Comparison of ENCODE assay signal across 13 mouse cellular contexts in the genomic region with DNA sequence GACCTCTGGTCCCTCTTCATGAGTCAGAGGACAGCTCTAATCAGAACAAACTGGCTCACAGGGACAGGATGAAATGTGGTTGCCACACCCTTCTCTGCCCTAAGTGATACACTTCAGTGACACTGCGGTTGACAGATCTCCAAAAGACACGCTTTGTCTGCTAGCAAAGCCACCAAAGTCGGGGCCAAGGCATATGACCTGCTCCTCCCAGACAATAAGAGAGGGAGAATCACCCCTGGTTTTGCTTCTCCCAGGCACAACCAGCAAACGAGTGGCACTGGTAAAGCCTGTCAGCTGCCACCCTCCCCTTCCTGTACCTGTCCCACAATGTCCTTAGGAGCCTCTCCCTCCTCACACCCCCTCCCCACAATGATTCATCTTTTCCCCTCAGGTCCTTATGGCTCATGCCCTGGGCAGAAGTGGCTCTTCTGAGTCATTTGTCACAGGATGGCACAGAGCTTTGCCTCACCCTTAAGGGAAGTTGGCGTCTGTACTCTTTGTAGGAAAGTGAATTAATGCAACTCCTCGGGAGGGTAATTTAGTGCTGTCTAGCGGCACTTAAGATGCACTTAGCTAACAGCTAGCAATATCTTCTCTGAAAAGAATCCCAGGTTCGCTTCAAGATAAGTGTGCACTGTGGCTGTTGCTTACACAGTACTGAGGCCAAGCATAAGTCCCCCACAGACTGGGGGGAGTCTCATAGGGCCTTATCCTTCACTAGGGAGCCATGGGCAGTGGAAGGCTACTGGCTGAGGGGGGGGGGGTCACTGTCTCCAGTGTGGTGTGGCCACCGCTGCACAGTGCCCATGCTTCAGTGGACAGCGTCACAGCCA. TPM values are rescaled to one million over a fixed set of nuclear protein-coding genes. Genes with fewer than 3 reads are reported as not detected.
A peak's percentile ranks its signal among the peaks of the same experiment; 100 is the strongest.
DNase-seq lines count a peak whose midpoint lies in the region; ATAC-seq and TF ChIP-seq lines count a peak whose summit lies in the region.
"Had no signal": no experiment of that assay in that cellular context is flagged by ENCODE, and none has a peak within 500 bp of the region (broad histone marks: within the 10 kb centered on the region; RNA-seq: fewer than 3 reads in every experiment).

No protein-coding gene starts in this region.

- no peaks in the 10 kb centered on the region for H3K9me3 ChIP-seq in forebrain, embryonic 16.5 days (ENCODE audit: control insufficient read depth, low read length)
- no peaks in the 10 kb centered on the region for H3K9me3 ChIP-seq in forebrain, embryonic 12.5 days
- H3K9me3 ChIP-seq in liver, embryonic 13.5 days (replicated peaks) = no peaks in the 10 kb centered on the region
- H3K9me3 ChIP-seq: lung, embryonic 15.5 days had no signal

- H3K4me2 ChIP-seq in forebrain, embryonic 16.5 days (ENCODE audit: low read length) = no peak overlapping the region
- H3K4me2 ChIP-seq in forebrain, embryonic 12.5 days = no peak overlapping the region
- H3K4me2 ChIP-seq in liver, embryonic 13.5 days = peak overlapping the region; percentile 51
- H3K4me2 ChIP-seq: lung, embryonic 15.5 days had no signal

- WGBS in forebrain, embryonic 16.5 days = 76% methylated on average over 10 of the region's 10 CpGs
- whole genome bisulfite sequencing in forebrain, embryonic 12.5 days = 79% methylated on average over 10 of the region's 10 CpGs
- 26% methylated on average over 10 of the region's 10 CpGs for WGBS in bone marrow, adult 2 months
- 25% methylated on average over 10 of the region's 10 CpGs for WGBS in liver, embryonic 13.5 days (ENCODE audit: insufficient replicate concordance)

- H3K27ac ChIP-seq in forebrain, embryonic 16.5 days (ENCODE audit: low read length) = no peak overlapping the region
- H3K27ac ChIP-seq in forebrain, embryonic 12.5 days = no peak overlapping the region
- peak overlapping the region; percentile 33 for H3K27ac ChIP-seq in bone marrow, adult 2 months (ENCODE audit: control insufficient read depth, insufficient read depth, low read depth, low read length, poor library complexity)
- peak overlapping the region; percentile 85 for H3K27ac ChIP-seq in liver, embryonic 13.5 days
- H3K27ac ChIP-seq: lung, embryonic 15.5 days had no signal

- H3K36me3 ChIP-seq in forebrain, embryonic 16.5 days (ENCODE audit: control insufficient read depth, insufficient read depth) = no peaks in the 10 kb centered on the region
- no peaks in the 10 kb centered on the region for H3K36me3 ChIP-seq in forebrain, embryonic 12.5 days (replicated peaks)
- no peaks in the 10 kb centered on the region for H3K36me3 ChIP-seq in liver, embryonic 13.5 days
- H3K36me3 ChIP-seq: lung, embryonic 15.5 days had no signal

- peak; percentile 70 for DNase-seq in liver, embryonic 13.5 days
- DNase-seq in spleen, adult 18-20 months = peak; percentile 12 to 17
- no peak for DNase-seq in kidney, postnatal 10 days
- DNase-seq in ovary, adult 18-20 months (ENCODE audit: low spot score) = no peak
- DNase-seq in thymus, postnatal 14 days = no peak
- DNase-seq: cerebellum, postnatal 25 days had no signal

- no peaks in the 10 kb centered on the region for H3K27me3 ChIP-seq in forebrain, embryonic 16.5 days (replicated peaks; ENCODE audit: control insufficient read depth, insufficient read depth, low read length)
- H3K27me3 ChIP-seq in forebrain, embryonic 12.5 days = 0 out of 2 replicates have a peak, but pooled peaks cover 4% of the 10 kb centered on the region
- H3K27me3 ChIP-seq in liver, embryonic 13.5 days = peaks cover 5% of the 10 kb centered on the region; the same call in 1 of the 2 replicates
- H3K27me3 ChIP-seq: lung, embryonic 15.5 days had no signal

- no peak overlapping the region for H3K9ac ChIP-seq in forebrain, embryonic 16.5 days (replicated peaks; ENCODE audit: low read depth, low read length)
- H3K9ac ChIP-seq in forebrain, embryonic 12.5 days = no peak overlapping the region
- peak overlapping the region; percentile 45 for H3K9ac ChIP-seq in liver, embryonic 13.5 days
- H3K9ac ChIP-seq: lung, embryonic 15.5 days had no signal

- TF ChIP-seq CTCF in bone marrow, adult 2 months (IDR thresholded peaks at IDR 0.05; ENCODE audit: control insufficient read depth, insufficient read depth, low read length) = no peak

- ATAC-seq in forebrain, embryonic 16.5 days = 0 out of 2 replicates have a peak, but pooled peaks have one; percentile 20
- no peak for ATAC-seq in forebrain, embryonic 12.5 days (ENCODE audit: low FRiP score)
- peak; percentile 87 for ATAC-seq in liver, embryonic 13.5 days (ENCODE audit: low read depth)
- ATAC-seq: activated CD4-positive, CD25-positive, alpha-beta regulatory T cell, adult 4 months; CD4-positive, CD25-positive, alpha-beta regulatory T cell, adult 4 months had no signal

- no peaks in the 10 kb centered on the region for H3K4me1 ChIP-seq in forebrain, embryonic 16.5 days (replicated peaks; ENCODE audit: control insufficient read depth, insufficient read depth, low read length)
- no peaks in the 10 kb centered on the region for H3K4me1 ChIP-seq in forebrain, embryonic 12.5 days
- H3K4me1 ChIP-seq in bone marrow, adult 2 months (ENCODE audit: control insufficient read depth, insufficient read depth, low read length) = peaks cover 5% of the 10 kb centered on the region
- peaks cover 50% of the 10 kb centered on the region for H3K4me1 ChIP-seq in liver, embryonic 13.5 days (replicated peaks)
- H3K4me1 ChIP-seq: lung, embryonic 15.5 days had no signal

- H3K4me3 ChIP-seq in forebrain, embryonic 16.5 days (replicated peaks; ENCODE audit: low read length) = no peak overlapping the region
- H3K4me3 ChIP-seq in forebrain, embryonic 12.5 days (replicated peaks) = no peak overlapping the region
- H3K4me3 ChIP-seq in bone marrow, adult 2 months (replicated peaks; ENCODE audit: control insufficient read depth, low read depth, low read length) = no peak overlapping the region
- H3K4me3 ChIP-seq in liver, embryonic 13.5 days (replicated peaks) = no peak overlapping the region
- H3K4me3 ChIP-seq: lung, embryonic 15.5 days had no signal

- TF ChIP-seq POLR2A in bone marrow, adult 2 months (IDR thresholded peaks at IDR 0.05; ENCODE audit: borderline replicate concordance, control insufficient read depth, low read depth, low read length) = no peak

RNA-seq across cellular contexts. Expression of gene Pkd1l2, which starts 7.7 kb away (rescaled TPM):
- not detected in 2 replicates for polyA plus RNA-seq in forebrain, embryonic 16.5 days (2015; fragmentation: Nextera tagmentation; extraction: Ambion mirVana)
- not detected in 2 replicates for polyA plus RNA-seq in forebrain, embryonic 12.5 days (2016; fragmentation: Nextera tagmentation; extraction: Ambion mirVana)
- polyA plus RNA-seq in bone marrow, adult 2 months (2011; ENCODE audit: insufficient read depth, insufficient read length, low replicate concordance, missing spikeins) = not detected in 2 replicates
- 0.03 TPM in 1 of 2 replicates, not detected in the other for polyA plus RNA-seq in liver, embryonic 13.5 days (2015; fragmentation: Nextera tagmentation; extraction: Ambion mirVana)
- polyA plus RNA-seq: CD4-positive, CD25-positive, alpha-beta regulatory T cell, adult 4 months; intestine, embryonic 14.5 days; lung, embryonic 15.5 days had no signal

RNA-seq across cellular contexts. Expression of gene Bco1, which starts 21.1 kb away (rescaled TPM):
- polyA plus RNA-seq in forebrain, embryonic 16.5 days (2015; fragmentation: Nextera tagmentation; extraction: Ambion mirVana) = 0.11 TPM in 1 of 2 replicates, not detected in the other
- 0.17 and 0.24 TPM in 2 replicates for polyA plus RNA-seq in forebrain, embryonic 12.5 days (2016; fragmentation: Nextera tagmentation; extraction: Ambion mirVana)
- polyA plus RNA-seq in bone marrow, adult 2 months (2011; ENCODE audit: insufficient read depth, insufficient read length, low replicate concordance, missing spikeins) = not detected in 2 replicates
- polyA plus RNA-seq in liver, embryonic 13.5 days (2015; fragmentation: Nextera tagmentation; extraction: Ambion mirVana) = 8.1 and 9.2 TPM in 2 replicates
- polyA plus RNA-seq: activated CD4-positive, CD25-positive, alpha-beta regulatory T cell, adult 4 months; CD4-positive, CD25-positive, alpha-beta regulatory T cell, adult 4 months had no signal

Comparison
In these comparisons a context has a peak if more than half of its experiments do, and no peak if none do; other contexts are left out.
1. H3K27ac ChIP-seq: peak in bone marrow, adult 2 months (single experiment) and liver, embryonic 13.5 days (single experiment); none in forebrain, embryonic 16.5 days (single experiment) and forebrain, embryonic 12.5 days (single experiment).
2. DNase-seq: peak in liver, embryonic 13.5 days (single experiment) and spleen, adult 18-20 months (2 of 2); none in kidney, postnatal 10 days (single experiment), ovary, adult 18-20 months (single experiment) and thymus, postnatal 14 days (single experiment).